Mouse (Mus musculus): ENCODE measurements around the gene Ensa.

- no peak for TF ChIP-seq CTCF (IDR thresholded peaks at IDR 0.05; ENCODE audit: extremely low read depth, insufficient read length, insufficient replicate concordance, low read depth, low read length)
- no peak for TF ChIP-seq POLR2A (IDR thresholded peaks at IDR 0.05; ENCODE audit: low read depth, low read length)
These were observed 44.5 kb downstream of the Ensa start for GRCm38 (mm10) chr3:95669309-95669665.
